ENCODE assay signal across 8 mouse cellular contexts in the genomic region with DNA sequence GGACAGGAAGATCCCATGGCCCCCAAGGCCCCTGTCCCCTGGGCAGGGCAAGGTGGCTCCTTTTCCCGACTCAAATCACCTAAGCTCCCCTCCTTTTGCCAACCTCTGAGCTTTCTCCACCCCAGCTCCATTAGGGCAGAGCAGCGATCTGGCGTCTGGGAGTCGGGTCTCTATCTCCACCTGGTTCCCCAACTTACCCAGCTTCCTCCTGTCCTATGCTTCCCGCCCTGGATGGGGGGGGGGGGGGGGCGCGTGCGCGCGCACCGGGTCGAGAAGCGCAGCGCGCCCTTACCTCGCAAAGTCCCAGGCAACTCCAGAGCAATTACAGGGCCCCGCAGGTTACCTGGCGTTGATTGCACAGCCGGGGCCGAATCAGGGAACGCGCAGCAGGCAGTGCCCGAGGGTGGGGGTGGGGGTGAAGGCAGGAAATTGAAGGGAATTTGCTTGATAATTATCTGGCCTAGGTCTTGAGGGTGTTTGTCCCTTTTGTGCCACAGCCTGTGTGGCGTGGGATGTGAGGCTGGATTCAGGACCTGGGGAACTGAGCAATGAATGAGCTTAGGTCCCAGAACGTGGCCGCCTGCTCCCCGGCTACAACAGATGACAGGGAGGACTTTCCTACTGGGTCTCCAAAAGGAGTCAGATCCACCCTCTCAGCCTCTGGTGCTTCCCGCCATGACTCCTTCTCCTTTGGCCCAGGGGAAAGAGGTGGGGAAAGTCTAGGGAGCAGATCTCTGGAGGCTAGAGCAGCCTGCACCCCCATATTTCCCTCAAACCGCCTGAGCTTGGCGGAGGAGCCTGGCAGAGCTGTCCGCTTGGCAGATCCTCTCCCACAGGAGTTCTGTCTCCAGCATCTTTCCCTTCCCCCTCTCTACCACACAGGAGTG.
DNase-seq lines count a peak whose midpoint lies in the region; ATAC-seq and TF ChIP-seq lines count a peak whose summit lies in the region.
"Had no signal": no experiment of that assay in that cellular context is flagged by ENCODE, and none has a peak within 500 bp of the region (broad histone marks: within the 10 kb centered on the region; RNA-seq: fewer than 3 reads in every experiment).

No protein-coding gene starts in this region.

- H3K4me2 ChIP-seq in lung, postnatal 0 days (replicated peaks; ENCODE audit: low read depth, low read length), result peak overlapping the region; percentile 37; the same call in 1 of the 2 replicates
- H3K4me2 ChIP-seq in embryonic facial prominence, embryonic 13.5 days, result peak overlapping the region; percentile 66
- peak overlapping the region; percentile 70 for H3K4me2 ChIP-seq in limb, embryonic 13.5 days (replicated peaks)
- peak overlapping the region; percentile 42 for H3K4me2 ChIP-seq in stomach, postnatal 0 days (replicated peaks; ENCODE audit: low read depth)

- H3K27ac ChIP-seq in lung, postnatal 0 days (ENCODE audit: low read length), result no peak overlapping the region
- H3K27ac ChIP-seq in embryonic facial prominence, embryonic 13.5 days, result peak overlapping the region; percentile 55; the same call in 1 of the 2 replicates
- no peak overlapping the region for H3K27ac ChIP-seq in limb, embryonic 13.5 days
- no peak overlapping the region for H3K27ac ChIP-seq in stomach, postnatal 0 days (replicated peaks)
- H3K27ac ChIP-seq: macrophage had no signal

- no peaks in the 10 kb centered on the region for H3K4me1 ChIP-seq in lung, postnatal 0 days (ENCODE audit: insufficient read depth, low read depth, low read length)
- H3K4me1 ChIP-seq in embryonic facial prominence, embryonic 13.5 days, result peaks cover 38% of the 10 kb centered on the region
- H3K4me1 ChIP-seq in limb, embryonic 13.5 days, result peaks cover 35% of the 10 kb centered on the region
- peaks cover 2% of the 10 kb centered on the region; the same call in 1 of the 2 replicates for H3K4me1 ChIP-seq in stomach, postnatal 0 days (replicated peaks; ENCODE audit: control insufficient read depth, insufficient read depth)

- TF ChIP-seq EP300 in lung, postnatal 0 days (IDR thresholded peaks at IDR 0.05), result no peak
- TF ChIP-seq EP300 in stomach, postnatal 0 days (optimal IDR thresholded peaks at IDR 0.05), result no peak

- DNase-seq in lung, postnatal 0 days (ENCODE audit: low spot score), result no peak
- no peak for DNase-seq in lung, postnatal 10 days
- peak; percentile 58 for DNase-seq in stomach, postnatal 0 days (ENCODE audit: low spot score)
- DNase-seq in urinary bladder, postnatal 10 days (ENCODE audit: low spot score), result no peak
- DNase-seq in spleen, postnatal 36 days (ENCODE audit: low spot score in 2 of 2), result no peak

- no peak for TF ChIP-seq CTCF in lung, postnatal 0 days (IDR thresholded peaks at IDR 0.05)
- TF ChIP-seq CTCF in stomach, postnatal 0 days (IDR thresholded peaks at IDR 0.05; ENCODE audit: low read depth), result no peak

- H3K9me3 ChIP-seq in lung, postnatal 0 days (ENCODE audit: low read length), result no peaks in the 10 kb centered on the region
- no peaks in the 10 kb centered on the region for H3K9me3 ChIP-seq in embryonic facial prominence, embryonic 13.5 days
- no peaks in the 10 kb centered on the region for H3K9me3 ChIP-seq in limb, embryonic 13.5 days
- H3K9me3 ChIP-seq in stomach, postnatal 0 days (ENCODE audit: control insufficient read depth, low read length), result no peaks in the 10 kb centered on the region

- peaks cover 9% of the 10 kb centered on the region for H3K27me3 ChIP-seq in lung, postnatal 0 days (replicated peaks; ENCODE audit: insufficient read depth, low read length)
- peaks cover 34% of the 10 kb centered on the region for H3K27me3 ChIP-seq in embryonic facial prominence, embryonic 13.5 days
- peaks cover 28% of the 10 kb centered on the region for H3K27me3 ChIP-seq in limb, embryonic 13.5 days
- no peaks in the 10 kb centered on the region for H3K27me3 ChIP-seq in stomach, postnatal 0 days (ENCODE audit: control insufficient read depth, insufficient read depth, low read length)

- no peak overlapping the region for H3K9ac ChIP-seq in lung, postnatal 0 days (replicated peaks; ENCODE audit: low read depth)
- H3K9ac ChIP-seq in embryonic facial prominence, embryonic 13.5 days, result 0 out of 2 replicates have a peak overlapping the region, but pooled peaks have one; percentile 46
- H3K9ac ChIP-seq in limb, embryonic 13.5 days, result peak overlapping the region; percentile 45
- H3K9ac ChIP-seq in stomach, postnatal 0 days (ENCODE audit: low read length), result peak overlapping the region; percentile 8; the same call in 1 of the 2 replicates

- peak; percentile 29; the same call in 1 of the 2 replicates for ATAC-seq in lung, postnatal 0 days
- ATAC-seq in embryonic facial prominence, embryonic 13.5 days (ENCODE audit: insufficient number of reproducible peaks, insufficient read depth, low FRiP score, low TSS enrichment, low read depth), result no peak
- ATAC-seq in limb, embryonic 13.5 days (ENCODE audit: low FRiP score, low read depth), result peak; percentile 61
- ATAC-seq in stomach, postnatal 0 days (ENCODE audit: low FRiP score, low TSS enrichment), result peak; percentile 67; the same call in 1 of the 2 replicates

- WGBS in lung, postnatal 0 days, result 11% methylated on average over 30 of the region's 31 CpGs
- 1% methylated on average over 30 of the region's 31 CpGs for WGBS in embryonic facial prominence, embryonic 13.5 days
- whole genome bisulfite sequencing in limb, embryonic 13.5 days, result 6% methylated on average over 30 of the region's 31 CpGs
- 12% methylated on average over 31 of the region's 31 CpGs for WGBS in stomach, postnatal 0 days

- no peaks in the 10 kb centered on the region for H3K36me3 ChIP-seq in lung, postnatal 0 days (ENCODE audit: insufficient read depth, low read length)
- no peaks in the 10 kb centered on the region for H3K36me3 ChIP-seq in embryonic facial prominence, embryonic 13.5 days
- no peaks in the 10 kb centered on the region for H3K36me3 ChIP-seq in limb, embryonic 13.5 days
- H3K36me3 ChIP-seq in stomach, postnatal 0 days (ENCODE audit: control insufficient read depth, insufficient read depth, low read length), result no peaks in the 10 kb centered on the region

- H3K4me3 ChIP-seq in lung, postnatal 0 days (ENCODE audit: low read depth, low read length), result no peak overlapping the region
- peak overlapping the region; percentile 35 for H3K4me3 ChIP-seq in embryonic facial prominence, embryonic 13.5 days
- peak overlapping the region; percentile 34 for H3K4me3 ChIP-seq in limb, embryonic 13.5 days
- H3K4me3 ChIP-seq in stomach, postnatal 0 days (ENCODE audit: low read depth, low read length), result peak overlapping the region; percentile 12; the same call in 1 of the 2 replicates
